Mouse (Mus musculus): ENCODE measurements around the gene Lhfp. TPM values are rescaled to one million over a fixed set of nuclear protein-coding genes. Genes with fewer than 3 reads are reported as not detected.

The Lhfp gene
- polyA plus RNA-seq, 1 experiment, result 225 TPM

GRCm38 (mm10) chr3:53234689-53235088 is 193.4 kb downstream of the Lhfp start:
- Histone ChIP-seq H3K27ac (ENCODE audit: insufficient read depth, low read length) (no peak overlapping the region), H3K4me3 (ENCODE audit: insufficient read depth, low read length) (no peak overlapping the region), H3K4me1 (ENCODE audit: control insufficient read depth, insufficient read depth, low read length) (peaks cover 6% of the 10 kb centered on the region; the same call in 1 of the 2 replicates)
- TF ChIP-seq CTCF (IDR thresholded peaks at IDR 0.05; ENCODE audit: borderline replicate concordance, insufficient read depth, low read length) (peak; percentile 30; the same call in 1 of the 2 replicates), POLR2A (IDR thresholded peaks at IDR 0.05; ENCODE audit: low read depth, low read length) (no peak)

- no peak overlapping the region for H3K27ac ChIP-seq (ENCODE audit: insufficient read depth, low read length)
- TF ChIP-seq CTCF (IDR thresholded peaks at IDR 0.05; ENCODE audit: borderline replicate concordance, insufficient read depth, low read length) (no peak), POLR2A (IDR thresholded peaks at IDR 0.05; ENCODE audit: low read depth, low read length) (no peak)
- no peak overlapping the region for H3K4me3 ChIP-seq (ENCODE audit: insufficient read depth, low read length)
These were observed 195.1 kb downstream of the Lhfp start for GRCm38 (mm10) chr3:53236471-53236870.

GRCm38 (mm10) chr3:53240150-53240549 is 198.8 kb downstream of the Lhfp start:
- Histone ChIP-seq H3K4me1 (ENCODE audit: control insufficient read depth, insufficient read depth, low read length) (peaks cover 3% of the 10 kb centered on the region), H3K4me3 (ENCODE audit: insufficient read depth, low read length) (no peak overlapping the region), H3K27ac (ENCODE audit: insufficient read depth, low read length) (no peak overlapping the region)
- TF ChIP-seq CTCF (IDR thresholded peaks at IDR 0.05; ENCODE audit: borderline replicate concordance, insufficient read depth, low read length), result no peak; the same call in 1 of the 2 replicates
- no peak for TF ChIP-seq POLR2A (IDR thresholded peaks at IDR 0.05; ENCODE audit: low read depth, low read length)

More at GRCm38 (mm10) chr3:53236471-53236870, 195.1 kb downstream of the Lhfp start:
- H3K4me1 ChIP-seq (ENCODE audit: control insufficient read depth, insufficient read depth, low read length), result 0 out of 2 replicates have a peak, but pooled peaks cover 2% of the 10 kb centered on the region

GRCm38 (mm10) chr3:53245571-53246208 is 204.4 kb downstream of the Lhfp start:
- Histone ChIP-seq H3K4me1 (ENCODE audit: control insufficient read depth, insufficient read depth, low read length) (peaks cover 12% of the 10 kb centered on the region), H3K4me3 (ENCODE audit: insufficient read depth, low read length) (no peak overlapping the region), H3K27ac (ENCODE audit: insufficient read depth, low read length) (no peak overlapping the region; the same call in 1 of the 2 replicates)
- no peak for TF ChIP-seq POLR2A (IDR thresholded peaks at IDR 0.05; ENCODE audit: low read depth, low read length)
- no peak; the same call in 1 of the 2 replicates for TF ChIP-seq CTCF (IDR thresholded peaks at IDR 0.05; ENCODE audit: borderline replicate concordance, insufficient read depth, low read length)

GRCm38 (mm10) chr3:53247102-53247501 is 205.8 kb downstream of the Lhfp start:
- Histone ChIP-seq H3K4me1 (ENCODE audit: control insufficient read depth, insufficient read depth, low read length) (peaks cover 12% of the 10 kb centered on the region), H3K27ac (ENCODE audit: insufficient read depth, low read length) (no peak overlapping the region), H3K4me3 (ENCODE audit: insufficient read depth, low read length) (no peak overlapping the region)
- TF ChIP-seq CTCF (IDR thresholded peaks at IDR 0.05; ENCODE audit: borderline replicate concordance, insufficient read depth, low read length) (no peak), POLR2A (IDR thresholded peaks at IDR 0.05; ENCODE audit: low read depth, low read length) (no peak)

GRCm38 (mm10) chr3:53248158-53248874 is 207.0 kb downstream of the Lhfp start:
- Histone ChIP-seq H3K27ac (ENCODE audit: insufficient read depth, low read length) (no peak overlapping the region), H3K4me1 (ENCODE audit: control insufficient read depth, insufficient read depth, low read length) (peaks cover 12% of the 10 kb centered on the region), H3K4me3 (ENCODE audit: insufficient read depth, low read length) (no peak overlapping the region)
- no peak for TF ChIP-seq POLR2A (IDR thresholded peaks at IDR 0.05; ENCODE audit: low read depth, low read length)
- no peak for TF ChIP-seq CTCF (IDR thresholded peaks at IDR 0.05; ENCODE audit: borderline replicate concordance, insufficient read depth, low read length)

GRCm38 (mm10) chr3:53252556-53252955 is 211.2 kb downstream of the Lhfp start:
- H3K27ac ChIP-seq (ENCODE audit: insufficient read depth, low read length), result no peak overlapping the region
- no peak for TF ChIP-seq POLR2A (IDR thresholded peaks at IDR 0.05; ENCODE audit: low read depth, low read length)
- TF ChIP-seq CTCF (IDR thresholded peaks at IDR 0.05; ENCODE audit: borderline replicate concordance, insufficient read depth, low read length), result no peak
- H3K4me3 ChIP-seq (ENCODE audit: insufficient read depth, low read length), result no peak overlapping the region
- H3K4me1 ChIP-seq (ENCODE audit: control insufficient read depth, insufficient read depth, low read length), result no peaks in the 10 kb centered on the region; the same call in 1 of the 2 replicates

- H3K4me1 ChIP-seq (ENCODE audit: control insufficient read depth, insufficient read depth, low read length), result peaks cover 3% of the 10 kb centered on the region; the same call in 1 of the 2 replicates
- no peak overlapping the region for H3K27ac ChIP-seq (ENCODE audit: insufficient read depth, low read length)
- no peak for TF ChIP-seq CTCF (IDR thresholded peaks at IDR 0.05; ENCODE audit: borderline replicate concordance, insufficient read depth, low read length)
- no peak for TF ChIP-seq POLR2A (IDR thresholded peaks at IDR 0.05; ENCODE audit: low read depth, low read length)
- no peak overlapping the region for H3K4me3 ChIP-seq (ENCODE audit: insufficient read depth, low read length)
These were observed 212.0 kb downstream of the Lhfp start for GRCm38 (mm10) chr3:53253223-53253832.

GRCm38 (mm10) chr3:53258657-53259158 is 217.4 kb downstream of the Lhfp start:
- peak overlapping the region; percentile 77 for H3K27ac ChIP-seq (ENCODE audit: insufficient read depth, low read length)
- TF ChIP-seq POLR2A (IDR thresholded peaks at IDR 0.05; ENCODE audit: low read depth, low read length) (peak; percentile 34; the same call in 1 of the 2 replicates), CTCF (IDR thresholded peaks at IDR 0.05; ENCODE audit: borderline replicate concordance, insufficient read depth, low read length) (no peak)
- H3K4me3 ChIP-seq (ENCODE audit: insufficient read depth, low read length), result no peak overlapping the region
- H3K4me1 ChIP-seq (ENCODE audit: control insufficient read depth, insufficient read depth, low read length), result peaks cover 3% of the 10 kb centered on the region; the same call in 1 of the 2 replicates
